Mouse (Mus musculus) layer of hippocampus, postnatal 36 days (tissue): ENCODE measurements around the gene Abhd12b. TPM values are rescaled to one million over a fixed set of nuclear protein-coding genes. Genes with fewer than 3 reads are reported as not detected.

Source experiments
- DNase-seq, 2 experiments: peaks; one replicate each; pipeline ENCODE4 v3.0.0; 2022
- total RNA-seq, 2 experiments: library from RNA; stranded (reverse); gene quantifications; 2 replicates each; pipeline ENCODE4 v1.2.3; 2021

Abhd12b gene
- total RNA-seq, result under 1 TPM in 1 of 2 experiments, not detected in 1; 0.20 TPM

GRCm38 (mm10) chr12:70153842-70154241 lies at the start of gene Abhd12b:
Gene Abhd12b (plus strand): TSS chr12:70154142.
- no peak for DNase-seq

GRCm38 (mm10) chr12:70104199-70104598 lies 49.7 kb upstream of the Abhd12b start:
- DNase-seq, result no peak

GRCm38 (mm10) chr12:70104776-70105420 lies 49.0 kb upstream of the Abhd12b start:
- no peak for DNase-seq

- DNase-seq, result peak in 1 of 2 experiments; percentile 27
Observed at GRCm38 (mm10) chr12:70105885-70106284, 48.1 kb upstream of the Abhd12b start.

GRCm38 (mm10) chr12:70106508-70106907 lies 47.4 kb upstream of the Abhd12b start:
- DNase-seq, result no peak

- DNase-seq, result no peak
Observed at GRCm38 (mm10) chr12:70108104-70108503, 45.8 kb upstream of the Abhd12b start.

GRCm38 (mm10) chr12:70109921-70110320 lies 44.0 kb upstream of the Abhd12b start:
- DNase-seq, result no peak

GRCm38 (mm10) chr12:70110375-70111116 lies 43.4 kb upstream of the Abhd12b start:
- DNase-seq, result peak; percentile 22 to 24

- DNase-seq, result peak; percentile 20 to 37
Observed at GRCm38 (mm10) chr12:70111117-70111366, 42.9 kb upstream of the Abhd12b start.

GRCm38 (mm10) chr12:70111367-70112089 lies 42.4 kb upstream of the Abhd12b start:
- peak; percentile 64 to 69 for DNase-seq

GRCm38 (mm10) chr12:70112090-70112383 lies 41.9 kb upstream of the Abhd12b start:
- no peak for DNase-seq

- DNase-seq, result peak in 1 of 2 experiments; percentile 29
Observed at GRCm38 (mm10) chr12:70113351-70113750, 40.6 kb upstream of the Abhd12b start, which contains the start of gene Nin. Gene Nin (minus strand): TSS chr12:70113717.

- no peak for DNase-seq
Observed at GRCm38 (mm10) chr12:70117146-70117545, 36.8 kb upstream of the Abhd12b start.

GRCm38 (mm10) chr12:70118721-70119345 lies 35.1 kb upstream of the Abhd12b start:
- DNase-seq, result peak; percentile 48 to 56

- no peak for DNase-seq
Observed at GRCm38 (mm10) chr12:70119552-70119951, 34.4 kb upstream of the Abhd12b start.

GRCm38 (mm10) chr12:70126626-70127025 lies 27.3 kb upstream of the Abhd12b start:
- DNase-seq, result no peak

- no peak for DNase-seq
Observed at GRCm38 (mm10) chr12:70129105-70129504, 24.8 kb upstream of the Abhd12b start.

- no peak for DNase-seq
Observed at GRCm38 (mm10) chr12:70131042-70131675, 22.8 kb upstream of the Abhd12b start.

- no peak for DNase-seq
Observed at GRCm38 (mm10) chr12:70134627-70135235, 19.2 kb upstream of the Abhd12b start.

GRCm38 (mm10) chr12:70136185-70136756 lies 17.7 kb upstream of the Abhd12b start:
- DNase-seq, result no peak

GRCm38 (mm10) chr12:70137095-70137494 lies 16.8 kb upstream of the Abhd12b start:
- no peak for DNase-seq

GRCm38 (mm10) chr12:70137626-70138025 lies 16.3 kb upstream of the Abhd12b start:
- DNase-seq, result no peak
